Mouse (Mus musculus) heart, postnatal 0 days (tissue): ENCODE results near the gene A230050P20Rik. TPM values are rescaled to one million over a fixed set of nuclear protein-coding genes. Genes with fewer than 3 reads are reported as not detected.

Source experiments
- ATAC-seq: fragments of 200-750 bp; cut with Nextera tagmentation; 2 replicates; pipeline ENCODE4 v1.8.0; 2017; ENCODE audit warnings: low read depth, moderate number of reproducible peaks, moderate library complexity; ENCODE audit not compliant: insufficient read depth
- DNase-seq: peaks from one replicate; pipeline ENCODE4 v3.0.0-alpha.2; 2016; ENCODE audit warnings: low spot score
- H3K27ac ChIP-seq: fragments of 300-500 bp; sonication (generic); 2 replicates; pipeline ENCODE4 v1.5.1; 2014; ENCODE audit warnings: low read depth, mild to moderate bottlenecking
- H3K27me3 ChIP-seq: fragments of 300-500 bp; sonication (generic); 2 replicates; pipeline ENCODE4 v1.6.1; 2014; ENCODE audit warnings: low read length, mixed read lengths; ENCODE audit not compliant: control insufficient read depth, insufficient read depth
- H3K36me3 ChIP-seq: fragments of 300-500 bp; sonication (generic); replicated peaks from 2 replicates; pipeline ENCODE4 v1.6.1; 2014; ENCODE audit warnings: low read length, mixed read lengths; ENCODE audit not compliant: control insufficient read depth, insufficient read depth
- H3K4me1 ChIP-seq: fragments of 300-500 bp; sonication (generic); 2 replicates; pipeline ENCODE4 v1.6.1; 2014; ENCODE audit warnings: antibody characterized with exemption; ENCODE audit not compliant: control insufficient read depth, insufficient read depth
- H3K4me2 ChIP-seq: fragments of 300-500 bp; sonication (generic); 2 replicates; pipeline ENCODE4 v1.6.1; 2014; ENCODE audit warnings: low read depth, mild to moderate bottlenecking, low read length, moderate library complexity
- H3K4me3 ChIP-seq: fragments of 300-500 bp; sonication (generic); 2 replicates; pipeline ENCODE4 v1.5.1; 2014; ENCODE audit warnings: low read depth, low read length
- H3K9ac ChIP-seq: fragments of 300-500 bp; sonication (generic); replicated peaks from 2 replicates; pipeline ENCODE4 v1.6.1; 2014; ENCODE audit warnings: low read depth, low read length, mixed read lengths
- H3K9me3 ChIP-seq: fragments of 300-500 bp; sonication (generic); replicated peaks from 2 replicates; pipeline ENCODE4 v1.6.1; 2016; ENCODE audit warnings: low read length; ENCODE audit not compliant: control insufficient read depth
- CTCF ChIP-seq: IDR thresholded peaks from 2 replicates; pipeline ENCODE4 v1.5.1; 2016; ENCODE audit warnings: antibody characterized with exemption, control low read depth, low read depth
- EP300 ChIP-seq: IDR thresholded peaks from 2 replicates; pipeline ENCODE4 v1.6.1; 2016; ENCODE audit warnings: antibody characterized with exemption, low read depth
- WGBS: fragments of 180-500 bp; shearing (Covaris S2); extraction: QIAGEN DNeasy Blood & Tissue Kit; methylation state at CpG from one replicate; pipeline ENCODE4 v1.1.7; 2014; 5-methylcytosine and 5-hydroxymethylcytosine counted together
- polyA plus RNA-seq: library from polyadenylated mRNA; unstranded; fragments of >200 nt; fragmentation: Nextera tagmentation; extraction: Ambion mirVana; gene quantifications from 2 replicates; pipeline ENCODE4 v1.2.1, GENCODE M21; 2015
- total RNA-seq: library from RNA; depleted of rRNA; stranded (reverse); fragments of >200 nt; gene quantifications from 2 replicates; pipeline ENCODE4 v1.2.3, GENCODE M21; 2014; ENCODE audit warnings: low replicate concordance

The A230050P20Rik gene
- total and polyA plus RNA-seq, 2 experiments from 2014 or later, result 5.3 to 6.8 TPM

DNA sequence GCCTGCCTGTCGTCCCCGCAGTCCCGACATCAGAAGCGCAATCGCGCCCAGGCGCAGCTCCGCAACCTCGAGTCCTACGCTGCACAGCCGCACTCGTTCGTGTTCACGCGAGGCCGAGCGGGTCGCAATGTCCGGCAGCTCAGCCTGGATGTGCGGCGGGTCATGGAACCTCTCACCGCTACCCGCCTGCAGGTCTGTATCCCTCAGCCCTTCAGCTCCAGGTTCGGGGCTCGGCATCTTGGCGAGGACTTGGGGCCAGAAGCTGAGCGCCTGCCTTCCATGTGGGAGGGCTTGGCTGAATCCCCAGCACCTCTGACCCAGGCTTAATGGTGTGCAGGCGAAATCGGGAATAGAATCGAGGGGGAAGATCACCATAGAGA is 19.9 kb downstream of the A230050P20Rik start:
- Histone ChIP-seq H3K4me2 (peak overlapping the region; percentile 96), H3K4me1 (peaks cover 3% of the 10 kb centered on the region; the same call in 1 of the 2 replicates), H3K4me3 (peak overlapping the region; percentile 73), H3K36me3 (peaks cover 38% of the 10 kb centered on the region), H3K9ac (peak overlapping the region; percentile 78), H3K9me3 (no peaks in the 10 kb centered on the region), H3K27me3 (no peaks in the 10 kb centered on the region), H3K27ac (peak overlapping the region; percentile 93)
- TF ChIP-seq CTCF, result no peak
- TF ChIP-seq EP300, result no peak
- under 1% methylated on average over 30 of the region's 30 CpGs for WGBS
- no peak for DNase-seq
- ATAC-seq, result peak; percentile 34

DNA sequence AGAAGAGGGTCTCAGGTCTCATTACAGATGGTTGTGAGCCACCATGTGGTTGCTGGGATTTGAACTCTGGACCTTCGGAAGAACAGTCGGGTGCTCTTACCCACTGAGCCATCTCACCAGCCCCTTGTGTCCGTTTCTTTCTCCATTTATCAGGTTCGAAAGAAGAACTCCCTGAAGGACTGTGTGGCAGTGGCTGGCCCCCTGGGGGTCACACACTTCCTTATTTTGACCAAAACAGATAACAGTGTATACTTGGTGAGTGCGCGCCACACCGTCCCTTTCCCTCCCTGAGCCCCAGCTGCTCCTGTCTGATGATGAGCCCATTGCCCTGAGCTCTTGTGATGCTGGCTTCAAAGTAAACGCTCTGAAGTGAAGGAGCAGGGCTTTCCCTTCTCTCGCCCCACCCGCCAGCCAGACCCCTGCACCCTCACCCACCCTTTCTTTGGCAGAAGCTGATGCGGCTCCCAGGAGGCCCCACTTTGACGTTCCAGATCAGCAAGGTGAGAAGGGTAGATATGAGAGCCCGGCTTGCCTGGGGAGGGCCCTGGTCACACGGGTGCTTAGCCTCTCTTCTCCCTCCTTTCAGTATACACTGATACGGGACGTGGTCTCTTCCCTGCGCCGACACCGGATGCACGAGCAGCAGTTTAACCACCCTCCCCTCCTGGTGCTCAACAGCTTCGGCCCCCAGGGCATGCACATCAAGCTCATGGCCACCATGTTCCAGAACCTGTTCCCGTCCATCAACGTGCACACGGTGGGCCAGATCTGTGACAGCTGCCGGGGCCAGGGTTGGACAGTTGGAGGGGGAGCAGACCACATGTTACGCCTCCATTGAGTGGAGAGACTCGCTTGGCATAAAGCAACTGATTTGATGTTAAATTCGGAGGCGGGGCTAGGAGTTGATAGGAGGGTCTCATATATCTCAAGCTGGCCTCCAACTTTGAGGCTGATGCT is 21.0 kb downstream of the A230050P20Rik start:
- H3K27ac ChIP-seq, result no peak overlapping the region
- DNase-seq (no peak), ATAC-seq (no peak)
- H3K4me1 ChIP-seq, result peaks cover 3% of the 10 kb centered on the region; the same call in 1 of the 2 replicates
- no peak overlapping the region for H3K4me2 ChIP-seq
- peaks cover 48% of the 10 kb centered on the region for H3K36me3 ChIP-seq
- H3K9me3 ChIP-seq, result no peaks in the 10 kb centered on the region
- TF ChIP-seq EP300 (no peak), CTCF (no peak)
- WGBS, result 79% methylated on average over 29 of the region's 29 CpGs
- no peak overlapping the region for H3K9ac ChIP-seq
- no peaks in the 10 kb centered on the region for H3K27me3 ChIP-seq
- H3K4me3 ChIP-seq, result no peak overlapping the region

DNA sequence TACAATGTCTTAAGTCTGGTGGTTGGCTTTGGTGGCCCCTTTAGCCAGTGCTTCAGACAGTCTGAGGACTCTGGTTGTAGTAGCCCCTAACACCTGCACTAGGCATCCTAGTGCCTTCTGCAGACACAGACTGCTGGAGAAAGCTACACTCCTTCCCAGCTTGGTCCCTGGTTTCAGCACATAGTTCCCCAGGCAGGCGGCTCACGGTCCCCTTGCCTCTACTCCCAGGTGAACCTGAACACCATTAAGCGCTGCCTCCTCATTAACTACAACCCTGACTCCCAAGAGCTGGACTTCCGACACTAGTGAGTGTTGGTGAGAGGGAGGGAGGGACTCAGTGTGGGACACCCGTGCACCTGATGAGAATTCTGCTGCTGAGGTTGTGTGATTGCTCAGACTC is 22.0 kb downstream of the A230050P20Rik start:
- Histone ChIP-seq H3K27ac (no peak overlapping the region), H3K9ac (no peak overlapping the region), H3K36me3 (peaks cover 58% of the 10 kb centered on the region), H3K4me3 (no peak overlapping the region), H3K4me2 (no peak overlapping the region), H3K9me3 (no peaks in the 10 kb centered on the region), H3K4me1 (peaks cover 3% of the 10 kb centered on the region; the same call in 1 of the 2 replicates), H3K27me3 (no peaks in the 10 kb centered on the region)
- WGBS, result 92% methylated on average over 5 of the region's 5 CpGs
- DNase-seq (no peak), ATAC-seq (no peak)
- TF ChIP-seq EP300 (no peak), CTCF (no peak)

DNA sequence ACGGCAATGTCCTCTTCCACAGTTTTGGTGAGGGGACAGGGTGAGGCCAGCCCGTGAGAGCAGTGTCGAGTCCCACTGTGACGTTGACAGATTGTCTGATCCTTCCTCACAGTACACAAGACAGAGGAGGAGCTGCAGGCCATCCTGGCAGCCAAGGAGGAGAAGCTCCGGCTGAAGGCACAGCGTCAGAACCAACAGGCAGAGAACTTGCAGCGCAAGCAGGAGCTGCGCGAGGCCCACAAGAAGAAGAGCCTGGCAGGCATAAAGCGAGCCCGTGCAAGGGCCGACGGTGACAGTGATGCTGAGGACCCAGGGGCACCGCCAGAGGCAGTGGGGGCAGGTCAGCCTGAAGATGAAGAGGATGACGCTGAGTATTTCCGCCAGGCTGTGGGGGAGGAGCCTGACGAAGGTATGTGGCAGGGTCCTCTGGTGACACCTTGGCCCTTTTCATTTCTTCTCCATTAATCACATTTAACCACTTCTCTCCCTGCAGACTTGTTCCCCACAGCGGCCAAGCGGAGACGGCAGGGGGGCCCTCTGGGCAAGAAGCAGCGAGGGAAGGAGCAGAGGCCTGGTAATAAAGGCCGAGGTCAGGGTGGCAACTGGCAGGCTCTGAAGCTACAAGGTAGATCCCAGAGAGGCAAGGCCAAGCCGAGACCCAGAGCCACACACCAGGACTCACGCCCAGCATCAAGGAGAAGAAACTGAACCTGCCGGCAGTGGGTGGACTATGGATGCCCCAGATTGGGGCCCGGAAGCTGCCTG is 23.1 kb downstream of the A230050P20Rik start:
- DNase-seq, result no peak
- Histone ChIP-seq H3K4me2 (no peak overlapping the region), H3K4me3 (no peak overlapping the region), H3K27ac (no peak overlapping the region), H3K36me3 (peaks cover 69% of the 10 kb centered on the region), H3K4me1 (peaks cover 3% of the 10 kb centered on the region; the same call in 1 of the 2 replicates), H3K27me3 (no peaks in the 10 kb centered on the region), H3K9me3 (no peaks in the 10 kb centered on the region), H3K9ac (no peak overlapping the region)
- no peak for ATAC-seq
- WGBS, result 75% methylated on average over 26 of the region's 26 CpGs
- no peak for TF ChIP-seq EP300

DNA sequence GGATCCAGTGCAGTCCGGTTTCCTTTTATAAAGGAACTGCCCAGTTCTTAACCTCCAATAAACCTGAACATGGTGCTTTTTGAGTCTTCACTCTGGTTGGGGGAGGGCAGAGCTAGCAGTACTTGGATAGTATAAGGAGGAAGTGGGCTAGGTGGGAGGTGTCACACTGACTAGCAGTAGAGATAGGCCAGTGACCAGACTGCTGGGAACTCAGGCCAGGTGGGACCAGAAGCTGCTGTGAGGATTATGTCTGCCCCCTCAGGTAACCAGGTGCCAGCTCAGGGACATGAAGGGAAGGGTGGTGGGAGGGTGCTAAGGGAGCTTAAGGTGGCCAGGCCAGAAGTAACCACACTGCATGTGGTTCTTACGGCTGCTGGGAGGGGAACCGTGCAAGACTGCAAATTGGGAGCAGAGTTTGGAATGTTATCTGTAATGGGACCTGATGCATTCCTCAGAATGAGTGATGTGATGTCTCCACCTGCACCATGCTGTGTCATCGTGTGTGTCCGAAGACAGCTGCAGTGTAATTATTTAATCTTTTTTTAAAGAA is 23.7 kb downstream of the A230050P20Rik start:
- DNase-seq (no peak), ATAC-seq (no peak)
- H3K27ac ChIP-seq, result no peak overlapping the region
- H3K9me3 ChIP-seq, result no peaks in the 10 kb centered on the region
- peaks cover 4% of the 10 kb centered on the region for H3K4me1 ChIP-seq
- H3K4me3 ChIP-seq, result no peak overlapping the region
- no peak overlapping the region for H3K4me2 ChIP-seq
- no peak overlapping the region for H3K9ac ChIP-seq
- peaks cover 76% of the 10 kb centered on the region for H3K36me3 ChIP-seq
- TF ChIP-seq CTCF, result no peak
- no peak for TF ChIP-seq EP300
- 56% methylated on average over 5 of the region's 5 CpGs for WGBS
- no peaks in the 10 kb centered on the region for H3K27me3 ChIP-seq
